Mouse (Mus musculus) thymus, postnatal 0 days (tissue): ENCODE results near the gene Gm21954. TPM values are rescaled to one million over a fixed set of nuclear protein-coding genes. Genes with fewer than 3 reads are reported as not detected.
A peak's percentile ranks its signal among the peaks of the same experiment; 100 is the strongest.

ENCODE experiments used
- DNase-seq: peaks from one replicate; pipeline ENCODE4 v3.0.0-alpha.2; 2015; ENCODE audit warnings: low spot score
- polyA plus RNA-seq: library from polyadenylated mRNA; unstranded; fragments of >200 nt; fragmentation: Nextera tagmentation; extraction: Ambion mirVana; gene quantifications from 2 replicates; pipeline ENCODE4 v1.2.1, GENCODE M21; 2015

Gm21954 gene
- not detected in 2 replicates for polyA plus RNA-seq

DNA sequence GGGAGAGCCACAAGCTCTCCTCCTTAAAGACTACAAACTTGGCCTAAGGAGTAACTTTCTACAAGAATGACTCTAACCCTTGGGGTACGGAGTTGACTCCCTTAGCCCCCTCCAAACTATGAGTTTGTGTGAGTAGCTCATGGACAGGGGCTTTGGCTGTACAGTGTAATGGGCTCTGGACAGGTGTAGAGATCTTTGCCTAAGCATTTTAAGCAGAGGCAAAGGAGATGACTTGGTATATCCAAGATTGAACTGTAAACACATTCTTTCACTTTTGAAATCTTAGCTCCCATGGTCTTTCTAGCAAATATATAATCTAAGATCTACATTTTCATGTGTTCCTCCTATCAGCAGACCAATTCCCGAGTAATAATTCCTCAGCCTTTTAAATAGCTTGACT is at the start of gene Gm21954:
Gene Gm21954, minus strand, starts transcription at position 101 of the 400 bp plus-strand sequence.
- DNase-seq: no peak

DNA sequence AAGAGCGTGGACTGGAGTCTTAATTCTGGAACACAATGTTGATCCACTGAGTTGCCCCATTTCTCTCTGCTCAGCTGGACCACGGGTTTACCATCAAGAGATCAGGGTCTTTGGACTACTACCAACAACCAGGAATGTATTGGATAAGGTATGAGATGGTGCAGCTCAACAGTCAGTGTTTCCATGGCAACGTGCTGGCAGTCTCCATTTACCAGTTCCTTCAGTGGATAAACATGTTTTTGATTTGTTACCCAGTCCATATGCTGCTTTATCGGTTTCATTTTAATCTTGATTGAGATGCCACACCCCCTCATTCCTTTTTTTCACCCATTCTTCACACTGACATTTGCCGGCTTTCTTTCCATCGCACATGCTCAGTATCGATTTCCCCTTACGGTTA is 49.8 kb upstream of the Gm21954 start:
- no peak for DNase-seq

DNA sequence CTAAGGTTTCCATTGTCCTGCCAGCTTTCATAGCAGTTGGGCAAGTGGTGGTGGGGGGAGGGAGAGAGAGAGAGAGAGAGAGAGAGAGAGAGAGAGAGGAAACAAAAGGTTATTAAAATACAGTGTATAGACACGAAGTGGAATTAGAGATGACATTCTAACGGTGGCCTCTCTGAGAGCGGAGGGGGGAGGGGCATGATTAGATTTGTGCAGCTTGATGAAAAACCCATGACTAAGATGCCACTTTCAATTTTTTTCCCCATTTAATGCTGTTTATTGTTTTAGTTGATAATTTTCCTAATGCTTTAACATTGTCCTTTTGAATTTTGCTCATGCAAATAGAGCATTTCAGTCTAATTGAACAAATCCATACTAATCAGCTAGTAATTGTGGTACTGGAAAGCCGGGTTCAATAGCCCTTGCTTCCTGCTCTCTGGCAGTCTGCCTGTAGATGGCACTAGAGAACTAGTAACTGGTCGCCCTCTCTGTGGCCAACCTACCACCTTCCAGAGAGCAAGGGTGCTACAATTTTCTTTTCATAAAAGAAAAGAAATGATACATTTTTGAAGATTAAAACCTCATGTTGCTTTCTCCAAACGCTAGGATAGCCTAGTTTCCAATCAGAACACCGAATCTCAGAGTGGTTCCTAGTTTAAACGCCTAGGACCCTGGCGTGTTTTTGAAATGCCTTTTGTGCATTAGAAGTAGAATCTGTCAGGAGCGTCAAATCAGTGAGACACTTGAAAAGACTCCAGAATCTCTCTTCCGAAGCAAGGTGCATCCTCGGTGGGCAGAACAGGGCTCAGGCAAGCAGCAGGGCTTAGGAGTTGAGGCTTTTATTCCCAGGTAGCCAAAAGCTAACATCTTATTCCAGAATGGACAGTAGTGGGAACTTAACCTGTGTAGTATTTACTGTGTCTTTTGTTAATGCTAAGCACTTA is 48.5 kb upstream of the Gm21954 start:
- peak; percentile 42 for DNase-seq

DNA sequence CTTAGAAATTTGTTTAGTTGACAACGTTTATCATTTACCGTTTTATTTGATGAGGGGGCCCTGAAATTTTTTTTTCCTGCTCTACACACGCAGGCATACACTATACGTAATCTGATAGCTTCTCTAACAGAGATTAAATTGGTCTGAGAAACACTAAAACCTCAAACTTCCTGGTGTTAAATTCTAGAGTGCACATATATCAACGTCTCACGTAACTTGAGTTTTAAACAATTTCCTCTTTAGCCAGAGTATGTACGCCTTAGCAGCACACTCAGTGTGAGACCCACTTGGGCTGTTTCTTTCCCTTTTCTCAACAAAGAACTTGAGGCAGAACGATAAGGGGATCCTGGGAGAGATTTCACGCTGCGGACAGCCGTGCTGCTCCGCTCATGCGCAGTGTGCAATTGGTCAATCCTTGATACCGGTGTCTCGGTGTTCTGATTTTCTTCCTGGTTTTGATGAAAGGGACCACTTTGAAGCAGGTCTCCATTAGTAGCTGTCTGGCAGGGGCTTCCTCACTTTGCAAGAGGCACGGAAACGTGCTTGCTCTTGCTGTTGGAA is 45.5 kb upstream of the Gm21954 start:
- DNase-seq: no peak

DNA sequence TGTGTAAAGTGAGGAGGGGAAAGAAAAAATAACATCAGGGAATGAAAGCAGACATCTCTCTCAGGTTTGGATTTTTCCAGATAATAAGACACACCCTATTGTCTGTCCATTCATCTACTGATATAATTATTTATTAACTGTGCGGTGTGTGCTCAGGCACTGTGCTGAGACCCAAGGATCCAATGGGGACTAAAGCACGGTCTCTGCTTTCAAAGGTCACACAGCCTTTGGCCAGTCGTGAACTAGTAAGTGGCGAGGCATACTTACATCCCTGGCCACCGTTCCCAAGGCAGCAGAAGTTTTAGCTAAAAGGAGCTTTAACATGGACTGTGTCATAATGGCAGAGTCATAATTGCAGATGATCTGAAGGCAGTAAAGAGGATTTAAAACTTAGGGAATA is 44.0 kb upstream of the Gm21954 start:
- DNase-seq: no peak

DNA sequence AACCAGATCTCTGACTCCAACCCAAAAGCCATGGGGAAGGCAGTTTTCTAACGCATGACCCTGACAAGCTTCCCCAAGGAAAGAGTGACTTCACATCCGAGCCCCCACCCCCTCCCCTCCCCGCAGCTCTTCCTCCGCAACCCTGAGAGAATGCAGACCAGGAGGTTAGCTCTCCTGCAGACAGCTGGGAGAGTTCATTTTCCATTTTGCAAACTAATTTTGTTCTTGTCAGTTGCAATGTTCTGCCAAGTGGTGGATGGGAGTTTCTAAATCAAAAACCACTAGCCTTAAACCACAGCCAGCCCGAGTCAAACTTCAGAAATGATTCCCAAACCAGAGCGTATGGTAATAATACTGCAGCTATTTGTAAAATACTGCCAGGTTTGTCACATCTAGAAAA is 39.6 kb upstream of the Gm21954 start:
- no peak for DNase-seq

DNA sequence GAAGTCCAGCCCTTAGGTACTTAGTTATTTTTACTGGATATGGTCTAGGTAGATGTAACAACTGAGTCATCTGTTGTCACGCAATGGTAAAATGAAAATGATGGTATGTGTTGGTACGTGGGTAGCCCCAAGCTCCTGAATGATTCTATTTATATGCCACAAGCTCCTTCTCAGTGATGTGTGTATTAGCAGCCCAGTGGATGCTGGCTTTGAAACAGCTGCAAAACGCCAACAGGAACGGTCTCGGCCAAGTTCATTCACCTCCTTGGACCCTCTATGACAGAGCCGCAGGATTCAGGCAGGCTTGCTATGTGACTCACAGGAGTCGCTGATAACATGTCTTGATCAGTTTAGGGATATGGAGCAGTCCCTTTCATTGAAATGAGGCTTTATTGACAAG is 38.2 kb upstream of the Gm21954 start:
- DNase-seq: no peak

DNA sequence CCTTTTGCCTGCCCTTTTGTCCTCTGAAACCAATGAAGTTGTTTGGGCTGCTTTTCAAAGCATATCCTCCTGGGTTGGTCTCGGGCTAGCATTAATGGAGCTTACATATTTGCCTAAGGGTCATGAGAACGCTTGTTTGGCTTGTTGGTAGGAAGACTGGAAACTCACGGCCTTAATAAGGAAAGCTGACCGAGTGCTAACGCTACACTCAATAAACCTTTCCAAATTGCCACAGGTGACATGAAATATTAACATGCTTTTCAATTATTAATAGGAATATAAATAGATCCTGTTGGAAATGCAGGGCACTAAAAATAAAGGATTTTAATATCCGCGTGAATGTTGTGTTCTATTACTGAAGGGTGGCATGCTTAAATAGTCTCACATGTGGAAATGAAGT is 27.3 kb upstream of the Gm21954 start:
- no peak for DNase-seq

DNA sequence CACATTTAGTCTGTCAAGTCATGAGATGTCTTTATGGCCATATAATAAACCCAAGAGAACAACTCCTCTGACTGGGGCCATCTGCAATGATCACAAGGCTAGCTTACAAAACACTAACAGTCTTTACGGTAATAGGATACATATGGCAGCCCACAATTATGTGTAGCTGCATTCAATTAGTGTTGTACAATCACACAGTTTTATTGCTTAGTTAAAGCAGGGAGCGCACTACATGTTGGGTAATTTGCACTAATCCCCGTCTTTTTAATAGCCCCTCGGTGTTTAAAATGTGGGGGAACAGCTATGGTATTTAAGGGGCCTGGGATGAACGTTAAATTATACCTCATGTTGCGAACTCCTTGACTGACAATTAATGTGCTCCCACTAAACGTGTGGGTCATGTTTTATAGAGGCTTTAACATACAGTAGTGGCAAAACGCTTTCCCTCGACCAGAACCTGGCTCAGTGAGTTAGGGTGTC is 24.5 kb upstream of the Gm21954 start:
- DNase-seq: no peak

DNA sequence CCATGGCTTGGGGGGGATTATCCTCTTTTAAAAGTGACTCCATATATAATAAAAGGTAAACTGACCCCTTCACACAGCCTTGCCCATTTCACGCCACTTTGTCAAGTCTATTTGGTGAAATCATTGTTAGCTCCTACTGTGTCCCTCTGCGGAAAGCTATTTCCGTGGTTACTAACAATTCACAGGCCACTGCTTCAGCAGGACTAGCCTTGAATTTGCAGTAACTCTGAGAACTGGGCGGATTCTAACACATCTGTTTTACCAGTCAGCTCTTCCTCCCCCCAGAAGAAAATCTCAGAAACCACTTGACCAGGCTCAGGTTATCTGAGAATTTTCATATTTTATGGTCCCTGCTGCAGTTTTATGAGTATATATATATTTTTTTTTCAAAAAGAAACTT is 23.9 kb upstream of the Gm21954 start:
- no peak for DNase-seq

DNA sequence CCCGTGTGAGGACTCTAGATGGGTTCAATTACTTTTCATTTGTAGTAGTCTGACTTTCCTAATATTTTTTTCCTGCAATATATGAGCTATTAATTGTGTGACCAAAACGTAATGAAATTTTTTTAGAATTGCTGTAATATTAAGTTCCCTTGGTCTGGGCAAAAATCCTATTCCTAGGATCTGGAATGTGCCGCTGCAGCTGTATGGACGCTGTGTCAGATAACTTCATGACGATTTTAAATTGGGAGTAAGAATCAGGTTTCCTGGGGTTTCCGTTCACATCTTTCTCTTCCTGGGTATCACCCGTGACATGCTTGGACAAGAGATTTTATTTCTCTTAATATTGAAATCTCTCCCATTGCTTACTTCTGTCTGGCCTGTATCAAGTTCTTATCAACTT is 23.2 kb upstream of the Gm21954 start:
- DNase-seq: no peak

DNA sequence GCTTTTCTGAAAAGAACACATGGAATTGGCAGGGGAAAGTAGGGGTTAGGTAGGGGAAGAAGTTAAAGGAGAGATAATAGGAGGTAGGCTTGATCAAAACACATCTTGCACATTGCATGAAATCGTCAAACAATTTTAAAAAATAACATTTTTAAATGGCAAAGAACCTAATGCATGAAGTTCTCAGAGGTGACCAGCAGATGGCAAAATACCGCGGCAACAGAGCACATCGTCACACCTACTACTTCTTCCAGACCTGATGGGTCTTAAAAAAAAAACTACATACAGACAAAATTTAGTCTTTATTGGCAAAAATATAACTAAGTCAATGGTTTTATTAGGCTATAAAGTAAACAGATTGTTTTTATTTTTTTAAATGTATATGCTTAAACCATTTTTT is 22.3 kb upstream of the Gm21954 start:
- no peak for DNase-seq

DNA sequence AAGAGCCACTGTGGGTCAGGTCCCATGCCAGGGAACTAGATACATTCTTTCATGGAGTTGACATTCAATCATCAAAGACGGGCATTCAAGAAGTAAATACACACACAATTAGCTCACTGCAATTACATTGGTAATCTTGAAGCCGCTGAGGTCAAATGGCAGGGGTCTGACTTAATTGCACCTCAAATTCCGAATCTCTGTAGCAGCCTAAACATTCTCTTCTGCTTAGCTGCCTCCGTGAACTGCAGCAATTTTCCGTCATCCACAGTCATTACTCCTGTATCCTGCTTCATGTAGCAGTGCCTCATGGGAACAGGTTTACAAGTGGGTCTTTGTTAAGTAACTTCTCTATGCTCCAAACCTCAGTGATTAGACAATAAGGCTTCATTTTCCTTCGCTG is 20.0 kb upstream of the Gm21954 start:
- DNase-seq: no peak

DNA sequence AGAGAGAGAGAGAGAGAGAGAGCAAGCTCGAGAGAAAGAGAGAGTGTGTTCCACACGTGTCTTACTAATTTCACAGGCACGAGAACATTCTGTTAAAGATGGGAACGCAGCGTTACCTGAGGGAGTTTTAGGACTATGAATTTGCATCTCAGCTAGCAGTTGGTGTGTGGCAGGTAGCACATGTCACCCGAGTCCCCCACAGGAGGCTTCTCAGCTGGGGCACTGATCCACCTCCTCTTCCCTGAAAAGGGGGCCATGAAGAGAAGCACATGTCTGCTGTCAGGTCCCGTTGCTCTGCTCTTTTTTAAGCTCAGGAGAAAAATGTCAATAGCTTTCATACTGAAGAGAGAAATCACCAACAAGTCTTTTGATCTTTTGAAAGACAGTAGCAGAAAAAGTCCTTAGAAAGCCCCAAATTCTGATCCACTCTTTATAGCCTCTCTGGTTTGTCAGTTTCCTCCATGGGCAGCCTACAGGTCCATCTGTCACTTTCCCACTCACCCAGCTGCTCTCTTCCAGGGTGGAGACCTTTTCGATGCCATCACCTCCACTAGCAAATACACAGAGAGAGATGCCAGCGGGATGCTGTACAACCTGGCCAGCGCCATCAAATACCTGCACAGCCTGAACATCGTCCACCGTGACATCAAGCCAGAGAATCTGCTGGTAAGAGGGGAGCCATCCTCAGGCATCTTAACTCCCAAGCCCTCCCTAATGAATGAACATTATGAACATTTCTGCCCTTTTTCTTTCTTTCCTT is 17.4 kb upstream of the Gm21954 start:
- DNase-seq: no peak

DNA sequence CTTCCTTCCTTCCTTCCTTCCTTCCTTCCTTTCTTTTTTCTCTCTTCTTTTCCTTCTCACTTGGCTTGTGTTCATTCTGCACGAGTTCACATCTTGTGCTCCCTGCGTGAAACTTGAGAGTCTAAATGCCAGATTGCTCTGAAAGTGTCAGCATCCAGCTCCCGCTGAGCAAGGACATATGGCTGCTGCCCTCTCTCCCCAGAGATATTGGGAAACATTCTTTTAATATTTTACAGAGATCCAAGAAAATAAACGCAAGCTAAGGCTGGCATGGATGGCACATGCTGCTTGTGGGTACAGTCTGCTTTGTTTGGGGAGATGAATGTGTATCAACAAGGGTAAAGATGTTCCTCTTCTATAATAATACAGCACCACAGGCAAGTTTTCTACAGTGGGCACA is 11.3 kb upstream of the Gm21954 start:
- no peak for DNase-seq

DNA sequence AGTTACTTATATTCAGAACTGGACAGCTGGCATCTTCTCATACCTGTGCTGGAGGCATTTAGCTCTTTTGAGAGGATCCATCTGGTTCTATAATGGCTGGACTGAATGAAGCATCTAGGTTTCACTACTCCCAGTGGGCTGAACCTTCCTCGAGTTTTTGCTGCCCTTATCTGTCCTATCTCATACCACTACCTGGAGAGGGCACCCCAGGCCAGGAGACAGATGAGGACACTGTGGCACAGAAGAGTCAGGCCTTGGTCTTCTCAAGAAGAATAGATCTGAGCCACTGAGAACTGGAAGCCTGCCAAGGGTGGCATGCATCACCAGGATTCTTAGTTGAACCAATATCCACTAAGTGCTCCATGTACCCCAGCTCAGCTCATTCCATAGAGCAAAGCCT is 9.1 kb upstream of the Gm21954 start:
- no peak for DNase-seq

DNA sequence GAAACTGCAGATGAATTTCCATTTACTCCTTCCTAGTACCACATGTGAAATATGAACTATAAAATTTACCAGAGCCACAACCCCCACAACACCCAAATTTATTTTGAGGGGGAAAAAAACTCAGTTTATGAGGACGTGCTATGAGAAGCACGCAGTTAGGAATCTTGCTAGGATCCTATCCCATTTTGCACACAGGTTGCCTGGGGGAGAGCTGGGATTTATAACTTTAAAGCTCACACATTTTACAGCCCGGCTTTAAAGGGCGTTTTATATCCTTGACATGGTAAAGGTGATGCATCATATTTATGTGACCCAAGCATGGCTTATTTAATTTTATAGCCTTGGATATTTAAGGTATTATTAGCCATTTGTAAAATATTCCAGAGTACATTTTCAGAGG is 7.3 kb upstream of the Gm21954 start:
- no peak for DNase-seq

DNA sequence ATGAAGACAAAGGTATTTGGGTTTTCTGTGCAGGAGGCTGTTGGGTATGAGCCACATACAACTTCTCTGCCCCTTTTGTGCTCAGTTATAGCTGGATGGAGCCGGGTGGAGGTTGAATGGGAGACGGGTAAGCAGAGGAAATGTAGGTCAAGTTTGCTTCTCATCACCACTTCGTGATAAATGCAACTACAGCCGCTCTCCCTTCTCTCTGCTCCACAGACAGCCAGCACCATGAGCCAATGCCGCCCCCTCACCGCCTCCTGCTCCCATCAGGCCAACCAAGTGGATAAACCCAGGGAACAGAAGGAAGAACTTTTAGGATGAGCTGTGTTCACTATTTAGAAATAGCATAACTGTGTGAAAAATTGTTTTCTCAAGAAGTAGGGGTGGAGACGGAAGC is 4.7 kb upstream of the Gm21954 start:
- DNase-seq: no peak

DNA sequence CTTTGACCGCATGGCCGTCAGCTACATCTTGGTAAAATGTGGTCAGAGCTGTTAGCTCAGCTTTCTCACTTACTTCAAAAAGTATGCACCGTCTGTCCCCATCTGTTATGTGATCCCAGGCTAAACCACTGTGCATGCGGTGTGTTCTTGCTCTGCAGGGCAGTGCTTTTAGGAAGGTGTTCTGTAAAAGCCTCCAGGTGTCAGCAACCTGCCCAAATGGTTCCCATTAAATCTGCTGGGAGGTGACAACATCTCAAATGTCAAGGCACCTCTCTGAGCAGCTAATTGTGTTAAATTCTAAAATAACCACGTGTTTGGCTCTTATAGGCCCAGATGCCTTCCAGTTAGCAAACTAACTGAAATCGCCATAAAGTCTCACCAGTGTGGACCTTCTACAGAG is 1.1 kb upstream of the Gm21954 start:
- no peak for DNase-seq

DNA sequence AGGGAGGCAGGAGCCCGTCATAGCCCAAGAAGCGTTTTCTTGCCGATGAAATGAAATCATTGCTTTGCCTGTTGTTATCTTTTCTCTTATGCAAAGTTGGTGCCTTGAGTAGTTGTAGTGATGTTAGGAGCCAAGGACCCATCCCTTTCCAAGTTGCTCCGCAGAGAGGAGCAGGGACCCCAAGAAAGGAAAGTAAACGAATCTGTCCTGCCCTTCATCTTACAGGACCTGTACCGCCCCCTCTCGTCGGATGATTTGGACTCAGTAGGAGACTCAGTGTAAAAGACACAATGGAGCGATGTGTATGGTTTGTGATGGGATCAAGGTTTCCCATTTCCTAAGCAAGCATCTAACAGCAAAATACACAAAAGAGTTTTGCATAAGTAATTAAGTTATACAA is 5.7 kb downstream of the Gm21954 start:
- no peak for DNase-seq

DNA sequence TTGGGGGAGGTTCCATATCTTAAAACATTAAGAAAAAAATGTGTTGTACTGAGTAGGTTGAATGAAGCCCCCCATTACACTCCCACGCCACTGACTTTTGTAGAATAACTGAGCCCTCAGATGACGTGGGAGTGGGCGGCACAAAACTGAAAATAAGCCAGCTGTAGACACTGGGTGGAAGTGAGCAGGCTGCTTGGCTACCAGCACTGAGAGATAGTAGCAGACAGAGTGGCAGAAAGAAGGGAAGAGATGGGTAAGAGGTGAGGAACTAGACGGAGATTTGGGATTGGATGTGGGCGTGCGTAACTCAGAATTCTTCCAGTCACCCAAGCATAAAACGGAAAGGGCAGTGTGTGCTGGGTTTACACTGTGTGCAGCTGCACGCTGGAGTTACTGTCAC is 6.2 kb downstream of the Gm21954 start:
- DNase-seq: no peak

DNA sequence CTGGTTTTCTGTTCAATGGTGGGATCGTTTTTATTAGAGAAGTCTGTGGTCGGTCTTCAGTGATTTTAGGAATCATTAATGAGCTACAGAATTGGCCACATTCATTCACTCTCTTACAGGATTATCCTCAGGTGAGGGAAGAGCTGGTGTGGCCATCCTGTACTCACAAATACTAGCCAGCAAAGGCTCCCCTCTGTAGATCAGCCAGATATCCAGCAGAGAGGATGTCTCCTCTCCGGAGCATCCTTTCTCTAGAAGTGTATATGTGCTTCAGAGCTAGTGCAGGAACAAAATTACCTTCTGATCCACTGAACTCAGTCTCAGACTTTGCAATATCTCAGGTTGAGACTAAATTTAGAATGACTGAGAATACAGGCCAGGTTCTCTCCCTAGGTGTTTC is 7.8 kb downstream of the Gm21954 start:
- no peak for DNase-seq
